Mouse (Mus musculus): Measurements from ENCODE around the gene Dna2.

DNA sequence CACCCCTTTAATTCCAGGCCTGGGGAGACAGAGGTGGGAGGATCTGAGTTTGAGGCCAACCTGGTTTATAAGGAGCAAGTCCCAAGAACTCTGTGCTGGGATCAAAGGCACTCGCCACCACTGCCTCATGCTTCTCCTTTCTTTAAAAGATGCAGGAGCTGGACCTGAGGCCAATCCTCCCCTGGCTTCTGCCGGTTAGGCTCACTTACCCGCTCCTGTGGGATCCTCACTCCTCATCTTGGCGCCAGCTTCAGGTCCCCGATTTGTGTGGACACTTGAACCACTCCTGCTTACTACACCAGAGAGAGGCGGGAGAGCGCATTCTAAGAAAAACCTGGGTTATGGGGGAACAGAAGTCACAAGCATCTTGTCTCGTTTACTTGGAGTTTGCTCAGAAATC is 45.0 kb upstream of the Dna2 start:
- TF ChIP-seq EP300 (IDR thresholded peaks at IDR 0.05; ENCODE audit: insufficient read depth, low read depth, low read length) (no peak), POLR2A (IDR thresholded peaks at IDR 0.05; ENCODE audit: insufficient read depth, low read depth, low read length) (no peak), CTCF (IDR thresholded peaks at IDR 0.05) (no peak)
